Mouse (Mus musculus): Measurements from ENCODE around the gene Dact3.

Gene Dact3

GRCm38 (mm10) chr7:16892352-16892730, 17.2 kb downstream of the Dact3 start:
- in situ Hi-C loops (cut with MboI): no loop called here

- in situ Hi-C loops (cut with MboI): no loop called here
Measured at GRCm38 (mm10) chr7:16893612-16894011, 18.5 kb downstream of the Dact3 start.

- in situ Hi-C loops (cut with MboI): no loop called here
Measured at GRCm38 (mm10) chr7:16894279-16894678, 19.2 kb downstream of the Dact3 start.

- in situ Hi-C loops (cut with MboI): no loop called here
Measured at GRCm38 (mm10) chr7:16895000-16895399, 19.9 kb downstream of the Dact3 start.

- in situ Hi-C loops (cut with MboI): no loop called here
Measured at GRCm38 (mm10) chr7:16895511-16895910, 20.4 kb downstream of the Dact3 start.

- in situ Hi-C loops (cut with MboI): no loop called here
Measured at GRCm38 (mm10) chr7:16900526-16900925, 25.4 kb downstream of the Dact3 start.

- in situ Hi-C loops (cut with MboI): no loop called here
Measured at GRCm38 (mm10) chr7:16903439-16903955, 28.4 kb downstream of the Dact3 start.

GRCm38 (mm10) chr7:16904120-16904675, 29.1 kb downstream of the Dact3 start:
- in situ Hi-C loops (cut with MboI): no loop called here

GRCm38 (mm10) chr7:16905491-16906021, 30.4 kb downstream of the Dact3 start:
- in situ Hi-C loops (cut with MboI): no loop called here

GRCm38 (mm10) chr7:16906281-16906680, 31.2 kb downstream of the Dact3 start, which contains the start of gene Ptgir:
Gene Ptgir (plus strand): TSS chr7:16906490.
- in situ Hi-C loops (cut with MboI): no loop called here

GRCm38 (mm10) chr7:16906889-16907559, 31.9 kb downstream of the Dact3 start:
- in situ Hi-C loops (cut with MboI): no loop called here

- in situ Hi-C loops (cut with MboI): no loop called here
Measured at GRCm38 (mm10) chr7:16907842-16908241, 32.7 kb downstream of the Dact3 start.

- in situ Hi-C loops (cut with MboI): no loop called here
Measured at GRCm38 (mm10) chr7:16908367-16908766, 33.2 kb downstream of the Dact3 start.

GRCm38 (mm10) chr7:16908859-16909258, 33.7 kb downstream of the Dact3 start:
- in situ Hi-C loops (cut with MboI): no loop called here

GRCm38 (mm10) chr7:16909909-16910308, 34.8 kb downstream of the Dact3 start:
- in situ Hi-C loops (cut with MboI): no loop called here

GRCm38 (mm10) chr7:16911904-16912303, 36.8 kb downstream of the Dact3 start:
- in situ Hi-C loops (cut with MboI): no loop called here

- in situ Hi-C loops (cut with MboI): no loop called here
Measured at GRCm38 (mm10) chr7:16912360-16912759, 37.2 kb downstream of the Dact3 start.

- in situ Hi-C loops (cut with MboI): no loop called here
Measured at GRCm38 (mm10) chr7:16913806-16914452, 38.8 kb downstream of the Dact3 start.

- in situ Hi-C loops (cut with MboI): no loop called here
Measured at GRCm38 (mm10) chr7:16914453-16915343, 39.6 kb downstream of the Dact3 start.

- in situ Hi-C loops (cut with MboI): no loop called here
Measured at GRCm38 (mm10) chr7:16915461-16916340, 40.6 kb downstream of the Dact3 start.

Data from mature B cell (primary cell).